Mouse (Mus musculus): ENCODE measurements around the gene 4930512M02Rik. TPM values are rescaled to one million over a fixed set of nuclear protein-coding genes. Genes with fewer than 3 reads are reported as not detected.

Gene 4930512M02Rik
- polyA plus RNA-seq, 1 experiment from 2014 or later, result not detected

DNA sequence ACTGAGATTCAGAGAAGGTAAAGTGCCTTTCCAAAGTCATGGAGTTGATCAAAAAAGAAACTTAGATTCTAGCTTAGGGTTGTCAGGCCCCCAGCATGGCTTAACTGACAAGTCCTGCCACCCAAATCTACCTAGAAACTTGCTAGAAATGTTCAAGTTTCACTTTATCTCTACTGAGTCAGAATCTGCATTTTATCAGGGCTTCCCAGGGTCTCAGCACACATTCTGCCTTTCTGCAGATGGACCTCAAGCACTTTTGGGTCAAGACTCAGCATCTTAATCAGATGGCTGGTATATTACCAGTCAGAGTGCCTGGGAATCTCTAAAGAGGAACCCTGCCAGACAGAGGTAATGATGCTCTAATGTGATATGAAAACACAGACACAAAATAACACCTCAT is 56.9 kb downstream of the 4930512M02Rik start:
- Histone ChIP-seq H3K4me2 (ENCODE audit: low read depth, low read length) (no peak overlapping the region), H3K27ac (ENCODE audit: low read length) (no peak overlapping the region), H3K4me3 (ENCODE audit: low read length) (no peak overlapping the region), H3K9me3 (ENCODE audit: control insufficient read depth, low read length) (no peaks in the 10 kb centered on the region), H3K9ac (ENCODE audit: low read length) (no peak overlapping the region), H3K4me1 (replicated peaks; ENCODE audit: control insufficient read depth, insufficient read depth, low read length) (no peaks in the 10 kb centered on the region), H3K36me3 (ENCODE audit: control insufficient read depth, insufficient read depth, low read length) (no peaks in the 10 kb centered on the region), H3K27me3 (ENCODE audit: control insufficient read depth, insufficient read depth, low read depth, low read length) (no peaks in the 10 kb centered on the region)
- no peak for ATAC-seq (ENCODE audit: low read depth)

DNA sequence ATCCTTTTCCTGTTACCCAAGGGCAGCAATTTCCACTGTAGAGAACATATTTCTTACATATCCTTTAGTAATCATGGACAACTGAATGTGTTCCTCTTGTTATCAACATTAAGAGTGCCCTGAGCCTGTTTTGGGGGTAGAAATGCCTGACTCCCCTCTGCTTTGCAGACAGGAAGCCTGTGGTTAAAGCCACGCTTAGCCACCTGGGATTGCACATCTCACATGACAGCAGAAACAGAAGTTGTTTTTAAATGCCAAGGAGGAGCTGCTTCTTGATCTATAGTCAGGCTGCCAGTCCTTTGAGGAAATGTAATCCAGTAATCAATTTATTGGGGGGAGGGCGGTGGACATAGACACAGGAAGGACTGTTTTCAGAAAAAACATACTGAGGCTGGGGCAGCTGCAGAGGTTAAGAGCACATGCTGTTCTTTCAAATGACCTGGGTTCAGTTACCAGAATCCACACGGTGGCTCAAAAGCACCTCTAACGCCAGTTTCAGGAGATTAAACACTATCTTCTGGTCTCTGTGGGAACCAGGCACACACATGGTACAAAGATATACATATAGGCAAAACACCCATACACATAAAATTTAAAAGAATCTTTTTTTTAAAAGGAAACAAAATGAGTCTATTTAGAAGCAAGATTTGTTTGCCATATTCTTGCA is 58.0 kb downstream of the 4930512M02Rik start:
- no peaks in the 10 kb centered on the region for H3K4me1 ChIP-seq (replicated peaks; ENCODE audit: control insufficient read depth, insufficient read depth, low read length)
- H3K27ac ChIP-seq (ENCODE audit: low read length), result no peak overlapping the region
- no peak overlapping the region for H3K4me2 ChIP-seq (ENCODE audit: low read depth, low read length)
- H3K9ac ChIP-seq (ENCODE audit: low read length), result no peak overlapping the region
- H3K36me3 ChIP-seq (ENCODE audit: control insufficient read depth, insufficient read depth, low read length), result no peaks in the 10 kb centered on the region
- 42% methylated on average over 4 of the region's 4 CpGs for WGBS
- no peak overlapping the region for H3K4me3 ChIP-seq (ENCODE audit: low read length)
- H3K9me3 ChIP-seq (ENCODE audit: control insufficient read depth, low read length), result no peaks in the 10 kb centered on the region
- ATAC-seq (ENCODE audit: low read depth), result no peak
- H3K27me3 ChIP-seq (ENCODE audit: control insufficient read depth, insufficient read depth, low read depth, low read length), result no peaks in the 10 kb centered on the region

- H3K4me2 ChIP-seq (ENCODE audit: low read depth, low read length), result no peak overlapping the region
- H3K9ac ChIP-seq (ENCODE audit: low read length), result no peak overlapping the region
- no peak overlapping the region for H3K27ac ChIP-seq (ENCODE audit: low read length)
- H3K4me1 ChIP-seq (replicated peaks; ENCODE audit: control insufficient read depth, insufficient read depth, low read length), result no peaks in the 10 kb centered on the region
- H3K9me3 ChIP-seq (ENCODE audit: control insufficient read depth, low read length), result no peaks in the 10 kb centered on the region
- H3K4me3 ChIP-seq (ENCODE audit: low read length), result no peak overlapping the region
- 72% methylated on average over 2 of the region's 2 CpGs for WGBS
- no peaks in the 10 kb centered on the region for H3K36me3 ChIP-seq (ENCODE audit: control insufficient read depth, insufficient read depth, low read length)
- ATAC-seq (ENCODE audit: low read depth), result no peak
- H3K27me3 ChIP-seq (ENCODE audit: control insufficient read depth, insufficient read depth, low read depth, low read length), result no peaks in the 10 kb centered on the region
Measured at GRCm38 (mm10) chr11:11568033-11568432, 59.6 kb downstream of the 4930512M02Rik start.

- no peak for ATAC-seq (ENCODE audit: low read depth)
- H3K4me2 ChIP-seq (ENCODE audit: low read depth, low read length), result no peak overlapping the region
- H3K9me3 ChIP-seq (ENCODE audit: control insufficient read depth, low read length), result no peaks in the 10 kb centered on the region
- no peaks in the 10 kb centered on the region for H3K4me1 ChIP-seq (replicated peaks; ENCODE audit: control insufficient read depth, insufficient read depth, low read length)
- 60% methylated on average over 6 of the region's 6 CpGs for WGBS
- H3K9ac ChIP-seq (ENCODE audit: low read length), result no peak overlapping the region
- H3K27ac ChIP-seq (ENCODE audit: low read length), result no peak overlapping the region
- no peaks in the 10 kb centered on the region for H3K36me3 ChIP-seq (ENCODE audit: control insufficient read depth, insufficient read depth, low read length)
- H3K4me3 ChIP-seq (ENCODE audit: low read length), result no peak overlapping the region
- H3K27me3 ChIP-seq (ENCODE audit: control insufficient read depth, insufficient read depth, low read depth, low read length), result no peaks in the 10 kb centered on the region
Measured at GRCm38 (mm10) chr11:11565146-11565820, 62.4 kb downstream of the 4930512M02Rik start.

DNA sequence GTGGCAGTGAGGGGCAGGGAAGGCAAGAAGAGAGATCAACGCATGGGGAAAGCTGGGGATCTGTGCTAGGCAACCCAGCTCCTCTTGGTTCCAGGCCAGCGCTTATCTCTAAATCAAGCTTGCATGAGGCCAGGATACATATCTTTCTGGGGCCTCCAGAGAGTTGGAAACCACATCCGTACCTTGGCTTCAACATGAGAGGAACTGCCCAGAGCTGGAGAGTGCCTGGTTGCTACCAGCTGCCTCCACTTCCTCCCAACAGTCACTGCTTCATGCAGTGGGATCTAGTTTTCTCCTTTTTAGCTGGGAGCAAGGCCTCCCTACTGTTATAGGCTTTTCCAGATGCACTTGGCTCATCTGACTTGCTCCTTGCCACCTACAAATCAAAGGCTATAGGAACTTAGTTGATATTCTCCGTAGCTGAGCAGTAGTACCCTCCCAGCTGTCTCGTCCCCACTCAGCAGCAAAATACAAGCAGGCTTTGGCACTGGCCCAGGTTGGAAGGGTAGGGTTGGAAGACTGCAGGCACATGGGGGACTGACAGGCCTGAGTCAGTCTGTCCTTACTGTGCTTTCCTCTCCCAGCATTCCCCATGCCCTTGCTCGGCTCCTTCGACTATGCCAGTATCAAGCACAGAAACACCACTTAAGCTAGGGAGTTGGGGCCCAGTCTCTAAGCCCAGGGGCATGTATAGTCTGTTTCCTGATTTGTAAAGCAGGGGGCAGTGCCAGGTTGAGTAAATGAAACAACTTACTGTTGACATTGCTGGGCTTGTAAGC is 63.2 kb downstream of the 4930512M02Rik start:
- Histone ChIP-seq H3K9me3 (ENCODE audit: control insufficient read depth, low read length) (no peaks in the 10 kb centered on the region), H3K4me3 (ENCODE audit: low read length) (no peak overlapping the region), H3K36me3 (ENCODE audit: control insufficient read depth, insufficient read depth, low read length) (no peaks in the 10 kb centered on the region), H3K27ac (ENCODE audit: low read length) (no peak overlapping the region), H3K4me2 (ENCODE audit: low read depth, low read length) (no peak overlapping the region), H3K9ac (ENCODE audit: low read length) (no peak overlapping the region), H3K4me1 (replicated peaks; ENCODE audit: control insufficient read depth, insufficient read depth, low read length) (no peaks in the 10 kb centered on the region), H3K27me3 (ENCODE audit: control insufficient read depth, insufficient read depth, low read depth, low read length) (no peaks in the 10 kb centered on the region)
- WGBS, result 58% methylated on average over 7 of the region's 7 CpGs
- ATAC-seq (ENCODE audit: low read depth), result no peak; the same call in 1 of the 2 replicates

GRCm38 (mm10) chr11:11561118-11561517 is 66.5 kb downstream of the 4930512M02Rik start:
- H3K9ac ChIP-seq (ENCODE audit: low read length), result no peak overlapping the region
- no peak for ATAC-seq (ENCODE audit: low read depth)
- 74% methylated on average over 6 of the region's 6 CpGs for WGBS

GRCm38 (mm10) chr11:11559099-11559686 is 68.4 kb downstream of the 4930512M02Rik start:
- ATAC-seq (ENCODE audit: low read depth), result no peak
- Histone ChIP-seq H3K9ac (ENCODE audit: low read length) (no peak overlapping the region), H3K4me1 (replicated peaks; ENCODE audit: control insufficient read depth, insufficient read depth, low read length) (no peaks in the 10 kb centered on the region), H3K27ac (ENCODE audit: low read length) (no peak overlapping the region), H3K4me3 (ENCODE audit: low read length) (no peak overlapping the region), H3K4me2 (ENCODE audit: low read depth, low read length) (no peak overlapping the region), H3K9me3 (ENCODE audit: control insufficient read depth, low read length) (no peaks in the 10 kb centered on the region), H3K36me3 (ENCODE audit: control insufficient read depth, insufficient read depth, low read length) (no peaks in the 10 kb centered on the region), H3K27me3 (ENCODE audit: control insufficient read depth, insufficient read depth, low read depth, low read length) (no peaks in the 10 kb centered on the region)
- 78% methylated on average over 7 of the region's 7 CpGs for WGBS

More at GRCm38 (mm10) chr11:11561118-11561517, 66.5 kb downstream of the 4930512M02Rik start:
- Histone ChIP-seq H3K4me2 (ENCODE audit: low read depth, low read length) (no peak overlapping the region), H3K9me3 (ENCODE audit: control insufficient read depth, low read length) (no peaks in the 10 kb centered on the region), H3K27ac (ENCODE audit: low read length) (no peak overlapping the region), H3K4me3 (ENCODE audit: low read length) (no peak overlapping the region), H3K4me1 (replicated peaks; ENCODE audit: control insufficient read depth, insufficient read depth, low read length) (no peaks in the 10 kb centered on the region), H3K36me3 (ENCODE audit: control insufficient read depth, insufficient read depth, low read length) (no peaks in the 10 kb centered on the region), H3K27me3 (ENCODE audit: control insufficient read depth, insufficient read depth, low read depth, low read length) (no peaks in the 10 kb centered on the region)

- Histone ChIP-seq H3K4me3 (ENCODE audit: low read length) (no peak overlapping the region), H3K4me1 (replicated peaks; ENCODE audit: control insufficient read depth, insufficient read depth, low read length) (no peaks in the 10 kb centered on the region), H3K36me3 (ENCODE audit: control insufficient read depth, insufficient read depth, low read length) (no peaks in the 10 kb centered on the region), H3K4me2 (ENCODE audit: low read depth, low read length) (no peak overlapping the region), H3K27ac (ENCODE audit: low read length) (no peak overlapping the region), H3K9ac (ENCODE audit: low read length) (no peak overlapping the region), H3K27me3 (ENCODE audit: control insufficient read depth, insufficient read depth, low read depth, low read length) (no peaks in the 10 kb centered on the region), H3K9me3 (ENCODE audit: control insufficient read depth, low read length) (no peaks in the 10 kb centered on the region)
- 59% methylated on average over 3 of the region's 3 CpGs for WGBS
- no peak for ATAC-seq (ENCODE audit: low read depth)
Measured at GRCm38 (mm10) chr11:11558662-11559061, 69.0 kb downstream of the 4930512M02Rik start.
